Mouse (Mus musculus) liver, adult 2 months (tissue): ENCODE results near the gene Rpl13a.

Experiments used
- CTCF ChIP-seq: fragments of 200-500 bp; IDR thresholded peaks from 2 replicates; pipeline ENCODE4 v1.5.1; 2011; ENCODE audit warnings: low read depth, low read length, control low read depth
- POLR2A ChIP-seq: fragments of 200-500 bp; IDR thresholded peaks from 2 replicates; pipeline ENCODE4 v1.6.1; 2011; ENCODE audit warnings: low read length, control low read depth; ENCODE audit not compliant: insufficient read depth; ENCODE audit errors: extremely low read depth

DNA sequence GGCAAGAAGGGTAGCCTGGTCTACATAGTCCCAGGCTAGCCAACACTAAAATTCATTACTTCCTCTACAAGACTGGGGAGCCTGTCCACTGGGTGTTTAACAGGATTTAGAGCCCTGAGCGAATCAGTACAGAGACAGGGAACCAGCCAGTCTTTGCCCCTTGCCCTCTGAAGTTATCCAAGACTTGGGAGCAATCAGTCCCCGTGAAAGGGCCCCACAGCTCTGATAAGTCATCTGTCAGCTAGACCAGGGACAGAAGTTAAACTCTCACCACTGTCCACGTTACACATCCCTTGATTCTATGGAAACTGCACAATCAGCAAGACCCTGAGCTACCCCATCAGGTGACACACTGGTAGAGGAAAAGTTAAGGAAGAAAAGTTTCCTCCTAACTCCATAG, 16.0 kb downstream of the Rpl13a start:
- TF ChIP-seq CTCF, result no peak
- no peak for TF ChIP-seq POLR2A
